Mouse (Mus musculus) kidney, postnatal 10 days (tissue): ENCODE data around the gene Cars.
"Not testable (repeated sequence)": the region's sequence is repeated elsewhere in the genome, so short reads cannot be mapped to it uniquely, and the experiment has no call there.

Experiments
- DNase-seq: peaks from one replicate; pipeline ENCODE4 v3.0.0; 2021; ENCODE audit warnings: mixed read lengths

Cars gene

GRCm38 (mm10) chr7:143599428-143600230, at the start of gene Cars:
TSS of gene Cars (minus strand) at chr7:143600090.
- peak; percentile 97 for DNase-seq

DNA sequence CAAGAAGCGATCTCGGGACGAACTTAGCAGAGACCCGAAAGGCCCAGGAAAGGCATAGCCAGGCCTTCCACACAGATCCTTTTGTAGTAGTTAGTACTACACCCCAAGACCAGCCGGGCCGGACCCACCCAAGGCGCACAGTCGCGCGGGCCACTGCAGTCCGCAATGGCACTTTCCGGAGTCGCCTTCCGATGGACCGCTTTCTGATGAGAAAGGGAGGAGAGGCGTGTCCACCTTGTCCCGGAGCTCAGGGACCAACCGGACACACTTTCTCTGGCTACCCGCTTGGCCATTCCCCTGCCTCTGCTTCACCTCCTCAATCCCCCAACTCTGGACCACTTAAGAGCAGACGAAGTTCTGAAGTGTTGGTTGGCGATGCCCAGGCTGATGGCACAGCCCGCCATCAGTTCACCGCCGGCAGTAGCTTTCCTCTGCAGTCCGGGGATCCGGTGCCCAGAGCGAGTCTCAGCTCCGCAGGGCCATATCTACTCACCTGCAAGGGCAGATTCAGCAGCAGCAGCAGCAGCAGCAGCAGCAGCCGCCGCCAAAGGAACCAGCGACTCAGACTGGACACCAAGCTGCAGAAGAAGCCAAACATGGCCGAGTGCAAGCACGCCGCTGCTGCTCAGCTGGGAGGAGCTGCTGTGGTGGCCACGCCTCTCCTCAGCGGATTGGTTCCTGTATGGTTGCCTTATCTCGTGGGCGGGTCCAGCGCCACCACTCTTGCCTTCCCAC, 49.3 kb upstream of the Cars start, which contains the start of gene Tnfrsf22:
Gene Tnfrsf22, minus strand, starts transcription at position 628 of the 735 bp plus-strand sequence.
- DNase-seq = peak; percentile 91

- not testable (repeated sequence) for DNase-seq
These were observed 44.1 kb upstream of the Cars start for GRCm38 (mm10) chr7:143643949-143644348.

GRCm38 (mm10) chr7:143636674-143637073, 36.8 kb upstream of the Cars start:
- DNase-seq = no peak

- DNase-seq = no peak
These were observed 31.6 kb upstream of the Cars start for GRCm38 (mm10) chr7:143631503-143631902.

DNA sequence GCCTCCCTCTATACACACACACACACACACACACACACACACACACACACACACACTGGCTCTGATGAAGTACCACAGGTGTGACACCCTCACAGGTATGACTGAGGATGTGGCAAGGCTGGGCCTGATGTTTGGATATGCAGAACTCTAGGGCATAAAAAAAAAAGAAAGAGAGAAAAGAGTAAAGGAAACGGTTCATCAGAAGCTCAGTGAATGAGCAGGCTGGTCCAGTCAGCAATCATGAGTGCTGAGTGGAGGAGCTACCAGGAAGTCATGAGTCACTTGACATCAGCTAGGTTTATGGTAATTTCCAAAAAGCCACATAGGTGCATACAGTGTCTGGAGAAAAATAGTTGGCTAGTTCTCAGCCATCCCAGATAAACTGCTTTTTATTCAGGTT, 29.6 kb upstream of the Cars start:
- DNase-seq = no peak

DNA sequence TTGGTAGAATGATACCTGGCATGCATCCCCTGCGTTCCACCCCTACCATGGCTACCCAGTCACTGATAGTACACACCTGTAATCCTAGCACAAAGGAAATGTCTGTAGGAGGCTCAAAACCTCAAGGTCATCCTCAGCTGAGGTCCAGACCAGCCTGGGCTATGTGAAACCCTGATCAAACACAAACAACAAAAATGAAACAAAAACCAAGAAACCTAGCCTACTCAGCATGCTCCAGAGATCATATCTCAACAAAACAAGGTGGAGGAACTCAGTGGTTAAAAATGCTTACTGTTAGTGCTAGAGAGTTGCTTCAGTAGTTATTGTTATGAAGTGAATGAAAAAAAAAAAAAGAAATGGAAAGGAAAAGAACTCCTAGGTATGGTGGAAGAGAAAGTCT, 28.6 kb upstream of the Cars start, which contains the start of gene Tnfrsf26:
Gene Tnfrsf26, minus strand, starts transcription at position 183 of the 400 bp plus-strand sequence.
- no peak for DNase-seq

DNA sequence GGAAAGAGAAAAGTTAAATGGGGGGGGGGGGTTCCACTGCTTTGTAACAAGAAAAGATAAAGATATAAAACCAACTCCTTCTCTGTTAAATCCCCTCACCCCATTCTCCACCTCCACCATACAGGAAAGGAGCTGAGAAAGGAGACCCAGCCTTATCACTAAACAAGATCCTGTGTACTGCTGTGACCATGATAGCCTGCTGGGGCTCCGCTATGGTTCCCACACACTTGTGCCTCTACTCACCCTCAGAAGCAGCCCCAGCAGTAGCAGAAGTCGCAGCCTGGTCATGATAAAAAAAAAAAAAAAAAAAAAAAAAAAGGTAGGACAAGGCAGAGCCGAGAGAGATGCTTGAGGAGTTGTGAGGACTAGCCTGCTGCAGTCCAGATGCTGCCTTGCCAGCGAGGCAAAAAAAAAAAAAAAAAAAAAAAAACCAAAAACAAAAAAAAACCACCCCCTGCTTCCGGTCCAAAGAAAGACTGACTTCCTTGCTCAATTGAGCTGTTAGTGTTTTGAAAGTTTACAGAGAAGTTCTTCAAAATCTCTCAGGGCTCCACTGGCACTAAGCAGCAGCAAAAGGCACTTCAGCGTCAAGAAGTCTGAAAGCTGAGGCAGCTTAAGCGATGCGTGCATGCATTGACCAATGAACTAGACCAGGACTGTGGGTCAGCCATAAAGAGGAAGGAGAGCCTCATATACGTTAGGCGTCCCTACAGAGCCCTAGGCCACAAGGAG, 27.8 kb upstream of the Cars start:
- no peak for DNase-seq

GRCm38 (mm10) chr7:143626178-143626577, 26.3 kb upstream of the Cars start:
- DNase-seq = no peak

- DNase-seq = no peak
These were observed 25.3 kb upstream of the Cars start for GRCm38 (mm10) chr7:143625151-143625550.

- no peak for DNase-seq
These were observed 24.7 kb upstream of the Cars start for GRCm38 (mm10) chr7:143624561-143624960.

- no peak for DNase-seq
These were observed 21.1 kb upstream of the Cars start for GRCm38 (mm10) chr7:143620951-143621350.

GRCm38 (mm10) chr7:143614404-143615135, 14.7 kb upstream of the Cars start:
- peak; percentile 57 for DNase-seq

- DNase-seq = peak; percentile 23
These were observed 12.3 kb upstream of the Cars start for GRCm38 (mm10) chr7:143612215-143612614.

- DNase-seq = no peak
These were observed 5.4 kb upstream of the Cars start for GRCm38 (mm10) chr7:143605321-143605720.

DNA sequence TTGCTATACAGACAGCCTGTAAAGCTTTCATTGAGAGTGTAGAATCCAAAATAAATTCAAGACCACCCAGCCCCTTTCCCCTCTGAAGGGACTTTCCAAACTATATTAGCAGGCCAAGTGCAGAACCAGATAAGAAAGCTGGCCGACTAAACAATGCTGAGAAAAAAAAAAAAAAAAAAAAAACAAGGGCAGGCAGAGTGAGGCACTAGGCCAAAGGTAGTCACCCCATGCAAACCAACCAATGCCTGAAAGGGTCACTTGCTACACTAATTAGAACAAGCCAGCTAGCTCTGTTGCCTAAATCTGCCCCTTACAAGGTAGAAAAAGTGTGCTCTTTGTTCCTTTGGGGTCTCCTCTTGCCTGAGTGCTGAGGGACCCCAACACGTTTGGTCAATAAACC, 5.0 kb upstream of the Cars start:
- no peak for DNase-seq

DNA sequence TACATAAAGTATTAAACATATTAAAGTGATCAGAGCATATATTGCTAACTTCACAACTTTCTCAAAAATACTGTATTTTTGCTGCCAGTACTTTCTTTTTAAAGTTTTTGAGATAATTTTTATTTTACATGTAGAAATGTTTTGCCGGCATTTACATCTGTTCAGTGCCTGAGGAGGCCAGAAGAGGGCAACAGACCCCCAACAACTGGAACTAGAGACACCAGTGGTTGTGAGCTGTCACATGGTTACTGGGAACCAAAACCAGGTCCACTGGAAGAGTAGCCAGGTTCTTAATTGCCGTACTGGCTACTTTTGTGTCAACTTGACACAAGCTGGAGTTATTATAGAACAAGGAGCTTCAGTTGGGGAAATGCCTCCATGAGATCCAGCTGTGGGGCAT, 1.8 kb upstream of the Cars start:
- no peak for DNase-seq

- DNase-seq = no peak
These were observed 396 bp upstream of the Cars start for GRCm38 (mm10) chr7:143600231-143600740.

DNA sequence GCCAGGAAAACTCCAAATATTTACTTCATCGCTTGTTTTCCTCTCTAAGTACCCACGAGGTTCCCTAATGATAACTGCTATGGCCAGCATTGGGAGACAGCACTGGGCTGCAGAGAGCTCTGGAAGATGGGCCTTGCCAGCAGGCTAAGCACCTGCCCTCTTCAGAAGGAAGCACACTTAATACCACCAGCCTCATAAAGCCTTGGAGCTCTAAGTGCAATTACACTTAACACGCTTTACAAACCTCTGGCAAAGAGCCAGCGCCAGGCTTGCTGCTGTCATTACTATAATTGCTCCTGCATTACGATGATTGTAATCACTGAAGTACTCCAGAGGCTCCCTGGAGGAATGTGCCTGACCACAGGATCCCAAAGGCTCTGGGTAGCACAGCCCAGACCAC, 5.0 kb downstream of the Cars start:
- DNase-seq = peak; percentile 39

GRCm38 (mm10) chr7:143592255-143592654, 7.6 kb downstream of the Cars start:
- no peak for DNase-seq

GRCm38 (mm10) chr7:143588006-143588405, 11.9 kb downstream of the Cars start:
- DNase-seq = no peak

DNA sequence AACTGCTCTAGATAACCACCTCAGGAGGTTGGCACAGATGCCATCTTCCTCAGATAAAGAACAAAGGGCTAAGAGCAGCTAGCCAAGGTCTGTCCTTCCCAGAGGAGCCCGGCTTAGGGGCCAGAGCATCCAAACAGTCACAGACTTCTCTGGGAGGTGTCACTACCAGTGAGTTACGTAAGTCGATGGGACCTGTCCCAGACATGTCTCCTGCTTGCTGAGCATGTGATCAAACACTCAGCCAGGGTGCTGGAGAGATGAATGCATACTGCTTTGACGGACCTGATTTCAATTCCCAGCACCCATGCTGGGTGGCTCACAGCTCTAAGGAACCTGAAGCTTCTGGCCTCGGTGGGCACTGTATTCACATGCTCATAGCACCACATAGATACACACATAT, 12.3 kb downstream of the Cars start:
- DNase-seq = no peak
